Mouse (Mus musculus): ENCODE data around the gene Gm3776. TPM values are rescaled to one million over a fixed set of nuclear protein-coding genes. Genes with fewer than 3 reads are reported as not detected.
"Not testable (repeated sequence)": the region's sequence is repeated elsewhere in the genome, so short reads cannot be mapped to it uniquely, and the experiment has no call there.

Gm3776 gene
- not detected in 2 replicates for total RNA-seq (2014; rRNA removed)
- not detected in 2 replicates for polyA plus RNA-seq (2015; fragmentation: Nextera tagmentation; extraction: Ambion mirVana)

DNA sequence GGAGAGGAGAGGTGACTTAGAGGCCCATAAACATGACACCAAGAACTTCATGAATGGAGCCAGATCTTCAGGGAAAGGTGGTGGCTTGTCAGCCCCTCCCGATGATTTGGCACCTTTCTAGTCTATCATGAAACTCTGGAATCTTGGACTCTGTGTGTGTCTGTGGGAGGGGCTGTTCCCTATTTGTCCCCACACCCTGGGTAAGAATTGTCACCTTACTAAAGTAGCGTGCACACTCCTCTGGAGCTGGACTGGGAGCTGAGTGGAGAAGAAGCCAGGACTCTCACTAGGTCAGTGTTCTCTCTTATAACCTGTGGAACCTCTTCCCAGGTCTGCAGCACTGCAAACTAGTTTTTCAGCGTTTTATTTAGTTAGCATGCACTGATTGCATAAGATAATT is at the start of gene Gm3776:
Gene Gm3776, plus strand, starts transcription at position 216 of the 400 bp plus-strand sequence.
- 96% methylated on average over 1 of the region's 3 CpGs for whole genome bisulfite sequencing

DNA sequence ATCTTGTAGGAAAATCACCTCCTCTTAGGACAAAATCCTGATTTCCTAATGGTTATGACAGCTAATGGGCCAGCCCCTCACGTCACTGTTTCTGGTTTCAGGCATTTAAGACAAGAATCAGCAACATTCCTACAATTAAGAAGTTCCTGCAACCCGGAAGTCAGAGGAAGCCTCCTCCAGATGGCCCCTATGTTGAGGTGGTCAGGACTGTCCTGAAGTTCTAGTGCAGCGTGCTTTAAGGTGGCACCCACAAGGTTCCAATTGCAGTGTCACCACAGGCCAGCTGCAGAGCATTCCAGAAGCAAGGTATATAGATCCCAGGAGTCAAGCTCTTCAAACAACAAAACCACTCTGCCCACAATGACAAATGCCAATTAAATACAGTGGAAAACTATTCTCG is 48.0 kb upstream of the Gm3776 start:
- Histone ChIP-seq H3K9me3 (ENCODE audit: low read length) (no peaks in the 10 kb centered on the region), H3K4me1 (ENCODE audit: insufficient read depth, low read length) (no peaks in the 10 kb centered on the region), H3K36me3 (ENCODE audit: insufficient read depth, low read length) (no peaks in the 10 kb centered on the region), H3K4me2 (ENCODE audit: low read depth, low read length, poor library complexity, severe bottlenecking) (no peak overlapping the region), H3K27ac (ENCODE audit: low read depth, low read length) (no peak overlapping the region), H3K4me3 (ENCODE audit: low read depth, low read length) (no peak overlapping the region), H3K9ac (replicated peaks; ENCODE audit: low read length, poor library complexity, severe bottlenecking) (no peak overlapping the region), H3K27me3 (ENCODE audit: insufficient read depth, low read length) (no peaks in the 10 kb centered on the region)
- no peak for ATAC-seq (ENCODE audit: low FRiP score)
- DNase-seq (ENCODE audit: low spot score), result no peak
- WGBS, result 85% methylated on average over 4 of the region's 4 CpGs
- no peak for TF ChIP-seq CTCF (IDR thresholded peaks at IDR 0.05)

More for the DNA sequence above, at the start of gene Gm3776:
- not testable (repeated sequence) for H3K36me3 ChIP-seq (ENCODE audit: insufficient read depth, low read length); ATAC-seq (ENCODE audit: low FRiP score); H3K4me2 ChIP-seq (ENCODE audit: low read depth, low read length, poor library complexity, severe bottlenecking); H3K9me3 ChIP-seq (ENCODE audit: low read length); DNase-seq (ENCODE audit: low spot score); H3K27me3 ChIP-seq (ENCODE audit: insufficient read depth, low read length); H3K9ac ChIP-seq (replicated peaks; ENCODE audit: low read length, poor library complexity, severe bottlenecking); H3K27ac ChIP-seq (ENCODE audit: low read depth, low read length); H3K4me3 ChIP-seq (ENCODE audit: low read depth, low read length); H3K4me1 ChIP-seq (ENCODE audit: insufficient read depth, low read length)

DNA sequence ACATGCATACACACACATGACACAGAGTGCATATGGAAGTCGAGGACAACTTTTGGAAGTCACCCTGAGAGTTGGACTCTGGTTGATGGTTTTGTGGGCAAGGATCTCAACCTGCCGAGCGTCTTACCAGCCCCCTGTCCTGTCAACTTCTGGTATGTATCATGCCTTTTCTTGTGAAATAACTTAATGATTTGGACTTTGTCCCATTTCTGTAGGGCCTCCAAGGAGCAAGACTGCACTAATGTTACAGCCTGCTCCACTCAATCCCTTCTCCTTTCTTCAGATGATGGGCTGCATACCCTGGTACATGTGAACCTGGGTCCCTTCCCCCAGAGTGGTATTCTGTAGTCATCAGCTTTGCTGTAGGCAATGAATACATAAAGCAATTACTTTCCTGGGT is 46.9 kb upstream of the Gm3776 start:
- DNase-seq (ENCODE audit: low spot score) (no peak), ATAC-seq (ENCODE audit: low FRiP score) (no peak)
- no peaks in the 10 kb centered on the region for H3K27me3 ChIP-seq (ENCODE audit: insufficient read depth, low read length)
- no peak overlapping the region for H3K4me3 ChIP-seq (ENCODE audit: low read depth, low read length)
- no peak overlapping the region for H3K9ac ChIP-seq (replicated peaks; ENCODE audit: low read length, poor library complexity, severe bottlenecking)
- H3K27ac ChIP-seq (ENCODE audit: low read depth, low read length), result no peak overlapping the region
- no peaks in the 10 kb centered on the region for H3K4me1 ChIP-seq (ENCODE audit: insufficient read depth, low read length)
- no peaks in the 10 kb centered on the region for H3K9me3 ChIP-seq (ENCODE audit: low read length)
- WGBS, result 97% methylated on average over 3 of the region's 3 CpGs
- no peaks in the 10 kb centered on the region for H3K36me3 ChIP-seq (ENCODE audit: insufficient read depth, low read length)
- no peak overlapping the region for H3K4me2 ChIP-seq (ENCODE audit: low read depth, low read length, poor library complexity, severe bottlenecking)
- no peak for TF ChIP-seq CTCF (IDR thresholded peaks at IDR 0.05)

DNA sequence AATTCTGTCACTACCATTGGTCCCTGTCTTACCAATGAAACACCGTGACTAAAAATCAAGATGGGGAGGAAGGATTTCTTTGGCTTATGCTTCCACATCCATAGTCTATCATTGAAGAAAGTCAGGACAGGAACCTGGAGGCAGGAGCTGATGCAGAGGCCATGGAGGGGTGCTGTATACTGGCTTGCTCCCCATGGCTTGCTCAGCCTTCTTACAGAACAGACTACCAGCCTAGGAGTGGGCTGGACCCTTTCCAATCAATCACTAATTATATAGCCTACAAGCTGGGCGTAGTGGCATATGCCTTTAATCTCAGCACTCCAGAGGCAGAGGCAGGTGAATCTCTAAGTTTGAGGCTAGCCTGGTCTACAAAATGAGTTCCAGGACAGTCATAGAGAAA is 46.1 kb upstream of the Gm3776 start:
- WGBS, result 95% methylated on average over 2 of the region's 2 CpGs
- H3K4me3 ChIP-seq (ENCODE audit: low read depth, low read length), result no peak overlapping the region
- no peaks in the 10 kb centered on the region for H3K9me3 ChIP-seq (ENCODE audit: low read length)
- H3K27me3 ChIP-seq (ENCODE audit: insufficient read depth, low read length), result no peaks in the 10 kb centered on the region
- no peaks in the 10 kb centered on the region for H3K36me3 ChIP-seq (ENCODE audit: insufficient read depth, low read length)
- no peak overlapping the region for H3K9ac ChIP-seq (replicated peaks; ENCODE audit: low read length, poor library complexity, severe bottlenecking)
- H3K27ac ChIP-seq (ENCODE audit: low read depth, low read length), result no peak overlapping the region
- no peak overlapping the region for H3K4me2 ChIP-seq (ENCODE audit: low read depth, low read length, poor library complexity, severe bottlenecking)
- no peak for TF ChIP-seq CTCF (IDR thresholded peaks at IDR 0.05)
- ATAC-seq (ENCODE audit: low FRiP score) (no peak), DNase-seq (ENCODE audit: low spot score) (no peak)
- no peaks in the 10 kb centered on the region for H3K4me1 ChIP-seq (ENCODE audit: insufficient read depth, low read length)

DNA sequence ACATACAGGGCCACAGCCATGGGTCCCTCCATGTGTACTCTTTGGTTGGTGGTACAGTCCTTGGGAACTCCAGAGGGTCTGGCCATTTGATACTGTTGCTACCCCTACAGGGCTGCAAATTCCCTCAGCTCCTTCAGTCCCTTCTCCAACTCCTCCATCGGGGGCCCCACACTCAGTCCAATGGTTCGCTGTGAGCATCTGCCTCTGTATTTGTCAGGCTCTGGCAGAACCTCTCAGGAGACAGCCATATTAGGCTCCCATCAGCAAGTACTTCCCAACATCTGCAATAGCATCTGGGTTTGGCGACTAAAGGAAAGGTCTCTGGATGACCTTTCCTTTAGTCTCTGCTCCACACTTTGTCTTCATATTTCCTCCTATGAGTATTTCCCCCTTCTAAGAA is 45.4 kb upstream of the Gm3776 start:
- Histone ChIP-seq H3K4me2 (ENCODE audit: low read depth, low read length, poor library complexity, severe bottlenecking) (no peak overlapping the region), H3K4me3 (ENCODE audit: low read depth, low read length) (no peak overlapping the region), H3K4me1 (ENCODE audit: insufficient read depth, low read length) (no peaks in the 10 kb centered on the region), H3K9me3 (ENCODE audit: low read length) (no peaks in the 10 kb centered on the region), H3K27ac (ENCODE audit: low read depth, low read length) (no peak overlapping the region), H3K9ac (replicated peaks; ENCODE audit: low read length, poor library complexity, severe bottlenecking) (no peak overlapping the region), H3K27me3 (ENCODE audit: insufficient read depth, low read length) (no peaks in the 10 kb centered on the region), H3K36me3 (ENCODE audit: insufficient read depth, low read length) (no peaks in the 10 kb centered on the region)
- DNase-seq (ENCODE audit: low spot score) (no peak), ATAC-seq (ENCODE audit: low FRiP score) (no peak)
- TF ChIP-seq CTCF (IDR thresholded peaks at IDR 0.05), result no peak
- 96% methylated on average over 3 of the region's 3 CpGs for WGBS

DNA sequence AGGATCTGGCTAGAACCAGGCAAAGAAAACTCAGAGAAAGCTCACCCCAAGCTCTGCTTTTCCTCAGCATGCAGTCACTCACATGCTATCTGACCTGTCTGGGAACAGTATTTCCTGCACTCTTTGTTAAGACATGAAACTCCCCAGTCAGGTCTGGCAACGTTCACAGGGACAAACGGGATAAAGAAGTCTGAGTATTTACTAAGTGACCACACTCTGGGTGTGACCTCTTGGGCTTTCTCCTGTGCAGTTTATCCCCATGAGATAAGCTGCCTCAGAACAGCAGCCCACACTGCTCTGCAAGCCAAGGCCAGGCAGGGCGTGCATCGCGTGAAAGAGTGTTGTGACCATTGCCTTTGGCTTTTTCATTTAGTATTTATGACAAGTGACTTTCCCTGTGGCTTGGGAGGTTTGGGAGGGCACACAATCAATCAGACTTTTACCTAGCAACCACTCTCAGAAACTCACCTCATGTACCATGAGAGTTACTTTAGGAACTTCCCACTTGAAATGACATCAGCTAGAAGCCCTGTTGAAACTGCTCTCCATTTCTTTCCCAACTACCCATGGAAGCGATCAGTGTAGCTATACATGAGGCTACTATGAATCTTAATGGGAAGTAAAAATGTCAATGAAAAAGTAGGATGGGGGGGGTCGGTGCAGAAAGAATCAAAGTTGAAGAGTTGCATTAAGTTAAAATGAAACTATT is 44.4 kb upstream of the Gm3776 start:
- Histone ChIP-seq H3K9ac (replicated peaks; ENCODE audit: low read length, poor library complexity, severe bottlenecking) (no peak overlapping the region), H3K4me3 (ENCODE audit: low read depth, low read length) (no peak overlapping the region), H3K27ac (ENCODE audit: low read depth, low read length) (no peak overlapping the region), H3K4me1 (ENCODE audit: insufficient read depth, low read length) (no peaks in the 10 kb centered on the region), H3K4me2 (ENCODE audit: low read depth, low read length, poor library complexity, severe bottlenecking) (no peak overlapping the region), H3K36me3 (ENCODE audit: insufficient read depth, low read length) (no peaks in the 10 kb centered on the region), H3K9me3 (ENCODE audit: low read length) (no peaks in the 10 kb centered on the region), H3K27me3 (ENCODE audit: insufficient read depth, low read length) (no peaks in the 10 kb centered on the region)
- ATAC-seq (ENCODE audit: low FRiP score), result no peak
- no peak for DNase-seq (ENCODE audit: low spot score)
- TF ChIP-seq CTCF (IDR thresholded peaks at IDR 0.05), result no peak
- 88% methylated on average over 7 of the region's 7 CpGs for WGBS

Data from midbrain, postnatal 0 days (tissue).